Mouse (Mus musculus) CH12.LX (cell line): ENCODE data around the gene Pip5k1b. TPM values are rescaled to one million over a fixed set of nuclear protein-coding genes. Genes with fewer than 3 reads are reported as not detected.

ENCODE experiments used
- DNase-seq: peaks from one replicate; pipeline ENCODE4 v3.0.0-alpha.2; 2013; ENCODE audit errors: extremely low read depth
- H3K27ac ChIP-seq: 2 replicates; pipeline ENCODE4 v1.5.1; 2012; ENCODE audit warnings: low read depth, mild to moderate bottlenecking, control low read depth, moderate library complexity; ENCODE audit not compliant: insufficient read depth
- H3K27me3 ChIP-seq: replicated peaks from 2 replicates; pipeline ENCODE3; 2012; ENCODE audit warnings: inconsistent platforms
- H3K36me3 ChIP-seq, 2 experiments: replicated peaks in 1 of 2; 2 replicates each; pipeline versions ENCODE3 to v1.6.1; 2012; ENCODE audit warnings: inconsistent platforms in 1 of 2, low read length in 1 of 2, mild to moderate bottlenecking in 1 of 2, mixed read lengths in 1 of 2, moderate library complexity in 1 of 2; ENCODE audit not compliant: control insufficient read depth in 1 of 2, insufficient read depth in 1 of 2
- H3K4me1 ChIP-seq, 2 experiments: 2 replicates each; pipeline ENCODE4 v1.6.1; 2012; ENCODE audit warnings: inconsistent platforms in 1 of 2, moderate library complexity in 1 of 2; ENCODE audit not compliant: insufficient read depth in 2 of 2, control insufficient read depth in 1 of 2
- H3K4me2 ChIP-seq: 2 replicates; pipeline ENCODE4 v1.6.1; 2012; ENCODE audit warnings: low read depth, mild to moderate bottlenecking, control low read depth; ENCODE audit not compliant: poor library complexity, insufficient read depth, severe bottlenecking
- H3K4me3 ChIP-seq, 3 experiments: fragments of 150-350 bp in 1 of 3; sonication (generic) in 1 of 3; replicated peaks in 1 of 3; 2 replicates each; pipeline versions ENCODE3 to v1.5.1; 2011 to 2012; ENCODE audit warnings: low read depth in 2 of 3, low read length in 2 of 3, mild to moderate bottlenecking in 2 of 3, moderate library complexity in 2 of 3, control low read depth in 1 of 3, improper control_type of control experiment in 1 of 3, inconsistent platforms in 1 of 3, mixed read lengths in 1 of 3; ENCODE audit not compliant: poor library complexity in 1 of 3
- H3K79me2 ChIP-seq: replicated peaks from 2 replicates; pipeline ENCODE4 v1.6.1; 2012; ENCODE audit warnings: mild to moderate bottlenecking, moderate library complexity; ENCODE audit not compliant: control insufficient read depth, poor library complexity, insufficient read depth, severe bottlenecking; ENCODE audit errors: extremely low read depth
- H3K9ac ChIP-seq: 2 replicates; pipeline ENCODE4 v1.6.1; 2012; ENCODE audit warnings: low read depth, mild to moderate bottlenecking, control low read depth, moderate library complexity; ENCODE audit not compliant: insufficient read depth
- H3K9me3 ChIP-seq: replicated peaks from 2 replicates; pipeline ENCODE3; 2012; ENCODE audit warnings: low read length, inconsistent platforms, mixed read lengths
- CHD2 ChIP-seq: IDR thresholded peaks from 2 replicates; pipeline ENCODE4 v1.6.1; 2011; ENCODE audit warnings: low read length, improper control_type of control experiment
- CTCF ChIP-seq, 2 experiments: IDR thresholded peaks in 1 of 2; conservative IDR thresholded peaks in 1 of 2; 2 replicates each; pipeline ENCODE4 v1.5.1; 2011 to 2012; ENCODE audit warnings: low read depth in 2 of 2, low read length in 2 of 2, improper control_type of control experiment in 1 of 2, inconsistent platforms in 1 of 2, mild to moderate bottlenecking in 1 of 2, moderate library complexity in 1 of 2
- ELF1 ChIP-seq: IDR thresholded peaks from 2 replicates; pipeline ENCODE4 v1.6.1; 2014; ENCODE audit warnings: low read depth, mild to moderate bottlenecking, inconsistent platforms, low read length, improper control_type of control experiment
- EP300 ChIP-seq: IDR thresholded peaks from 2 replicates; pipeline ENCODE4 v1.6.1; 2011; ENCODE audit warnings: low read length, improper control_type of control experiment
- ETS1 ChIP-seq: conservative IDR thresholded peaks from 2 replicates; pipeline ENCODE4 v1.6.1; 2012; ENCODE audit warnings: low read depth, mild to moderate bottlenecking, inconsistent platforms, low read length, improper control_type of control experiment, moderate library complexity
- GABPA ChIP-seq: IDR thresholded peaks from 2 replicates; pipeline ENCODE4 v1.6.1; 2012; ENCODE audit warnings: low read depth, low read length, improper control_type of control experiment, inconsistent platforms; ENCODE audit not compliant: insufficient replicate concordance
- HCFC1 ChIP-seq: IDR thresholded peaks from 2 replicates; pipeline ENCODE4 v1.6.1; 2012; ENCODE audit warnings: low read depth, mild to moderate bottlenecking, inconsistent platforms, low read length, improper control_type of control experiment
- JUND ChIP-seq: conservative IDR thresholded peaks from 2 replicates; pipeline ENCODE4 v1.6.1; 2011; ENCODE audit warnings: low read depth, low read length, improper control_type of control experiment
- MAFK ChIP-seq: IDR thresholded peaks from 2 replicates; pipeline ENCODE4 v1.6.1; 2011; ENCODE audit warnings: low read length, improper control_type of control experiment; ENCODE audit not compliant: insufficient replicate concordance
- MAZ ChIP-seq: IDR thresholded peaks from 2 replicates; pipeline ENCODE4 v1.6.1; 2012; ENCODE audit warnings: low read depth, mild to moderate bottlenecking, inconsistent platforms, low read length, improper control_type of control experiment, moderate library complexity
- MXI1 ChIP-seq: IDR thresholded peaks from 2 replicates; pipeline ENCODE4 v1.6.1; 2011; ENCODE audit warnings: mild to moderate bottlenecking, low read depth, low read length, improper control_type of control experiment
- NRF1 ChIP-seq: IDR thresholded peaks from 2 replicates; pipeline ENCODE4 v1.6.1; 2014; ENCODE audit warnings: low read depth, mild to moderate bottlenecking, inconsistent platforms, low read length, improper control_type of control experiment, moderate library complexity
- PAX5 ChIP-seq: IDR thresholded peaks from 2 replicates; pipeline ENCODE4 v1.6.1; 2012; ENCODE audit warnings: low read length, inconsistent platforms, mixed read lengths
- POLR2A ChIP-seq: IDR thresholded peaks from 2 replicates; pipeline ENCODE4 v1.6.1; 2011; ENCODE audit warnings: low read depth, mild to moderate bottlenecking, improper control_type of control experiment, low read length
- RCOR1 ChIP-seq: conservative IDR thresholded peaks from 2 replicates; pipeline ENCODE4 v1.6.1; 2012; ENCODE audit warnings: low read depth, mild to moderate bottlenecking, inconsistent platforms, low read length, improper control_type of control experiment
- UBTF ChIP-seq: IDR thresholded peaks from 2 replicates; pipeline ENCODE4 v1.6.1; 2012; ENCODE audit warnings: low read depth, mild to moderate bottlenecking, inconsistent platforms, low read length, improper control_type of control experiment, moderate library complexity
- USF1 ChIP-seq: IDR thresholded peaks from 2 replicates; pipeline ENCODE4 v1.6.1; 2014; ENCODE audit warnings: low read depth, mild to moderate bottlenecking, inconsistent platforms, low read length, improper control_type of control experiment
- USF2 ChIP-seq: conservative IDR thresholded peaks from 2 replicates; pipeline ENCODE4 v1.6.1; 2011; ENCODE audit warnings: low read depth, low read length, improper control_type of control experiment
- ZC3H11A ChIP-seq: IDR thresholded peaks from 2 replicates; pipeline ENCODE4 v1.6.1; 2012; ENCODE audit warnings: low read depth, mild to moderate bottlenecking, inconsistent platforms, low read length, improper control_type of control experiment
- ZKSCAN1 ChIP-seq: IDR thresholded peaks from 2 replicates; pipeline ENCODE4 v1.6.1; 2012; ENCODE audit warnings: low read depth, inconsistent platforms, low read length, improper control_type of control experiment, borderline replicate concordance
- dilution Hi-C: fragments of 300-500 bp; cut with MboI; formaldehyde crosslinking; loops from 2 replicates; pipeline ENCODE4 v1.14.3; 2020; ENCODE audit warnings: low sequenced_read_pairs; ENCODE audit not compliant: extremely low pct_unique_long_range_greater_than_20kb, extremely low pct_ligation_motif_present
- in situ Hi-C: fragments of 300-500 bp; cut with MboI; formaldehyde crosslinking; loops from 3 replicates; pipeline ENCODE4 v1.14.3; 2019; ENCODE audit warnings: low sequenced_read_pairs, low pct_ligation_motif_present, low pct_unique_long_range_greater_than_20kb, mixed read lengths
- polyA plus RNA-seq: library from polyadenylated mRNA; unstranded; fragments of >175 nt; gene quantifications from 2 replicates; pipeline ENCODE4 v1.2.1, GENCODE M21; 2012; ENCODE audit warnings: low read depth; ENCODE audit not compliant: insufficient read length
- total RNA-seq, 2 experiments: library from RNA; depleted of rRNA; stranded (reverse); fragments of 300-350 nt in 1 of 2; fragments of >200 nt in 1 of 2; gene quantifications; 2 replicates each; pipeline ENCODE4 v1.2.3; 2012 to 2014

Pip5k1b gene
- total and polyA plus RNA-seq, 3 experiments: 1.7 to 2.9 (median 2.0) TPM

DNA sequence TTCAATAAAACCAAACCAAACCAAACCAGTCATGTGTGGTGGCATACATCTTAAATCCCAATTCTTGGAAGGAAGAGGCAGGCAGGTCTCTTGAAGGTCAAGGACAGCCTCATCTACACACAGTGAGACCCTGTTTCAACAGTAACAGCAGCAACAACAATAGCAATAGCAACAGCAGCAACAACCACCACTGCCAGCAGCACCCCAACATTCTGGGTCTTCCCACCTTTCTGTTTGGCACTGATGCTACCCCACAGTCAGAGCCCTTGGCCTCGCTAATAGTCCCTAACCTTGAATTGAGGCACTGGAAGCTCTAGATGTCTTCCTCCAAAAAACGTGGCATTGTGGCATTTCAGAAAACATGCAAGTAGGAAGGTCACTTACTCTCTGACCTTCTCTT lies 225.3 kb downstream of the Pip5k1b start:
- Histone ChIP-seq H3K4me2 (no peak overlapping the region), H3K4me3 (no peak overlapping the region), H3K79me2 (no peaks in the 10 kb centered on the region), H3K27ac (no peak overlapping the region), H3K9me3 (no peaks in the 10 kb centered on the region), H3K36me3 (no peaks in the 10 kb centered on the region), H3K9ac (no peak overlapping the region), H3K27me3 (no peaks in the 10 kb centered on the region), H3K4me1 (peaks cover 7 to 15% of the 10 kb centered on the region in 2 experiments)
- in situ Hi-C loops (no loop called here), dilution Hi-C loops (no loop called here)
- DNase-seq: no peak
- TF ChIP-seq MAZ (no peak), ELF1 (no peak), ZC3H11A (no peak), ZKSCAN1 (no peak), UBTF (no peak), CTCF (conservative IDR thresholded peaks at IDR 0.05 in 1 of 2, IDR thresholded peaks at IDR 0.05 in 1 of 2; ENCODE audit: low read depth in 2 of 2, low read length in 2 of 2) (no peak), ETS1 (no peak), MAFK (no peak), POLR2A (no peak), HCFC1 (no peak), CHD2 (no peak), USF1 (no peak), JUND (no peak), PAX5 (no peak)
- TF ChIP-seq, all 38 proteins: peak for 0

- in situ Hi-C loops: no loop called here
- Histone ChIP-seq H3K27ac (no peak overlapping the region), H3K36me3 (no peaks in the 10 kb centered on the region), H3K4me1 (peaks cover 9 to 18% of the 10 kb centered on the region in 2 experiments), H3K79me2 (no peaks in the 10 kb centered on the region), H3K27me3 (no peaks in the 10 kb centered on the region), H3K9me3 (no peaks in the 10 kb centered on the region), H3K4me2 (no peak overlapping the region), H3K4me3 (no peak overlapping the region), H3K9ac (no peak overlapping the region)
- TF ChIP-seq JUND (no peak), NRF1 (no peak), GABPA (no peak), USF2 (no peak), CHD2 (no peak), EP300 (no peak), RCOR1 (no peak), MXI1 (no peak)
- no peak for DNase-seq
- dilution Hi-C loops: no loop called here
These were observed 227.8 kb downstream of the Pip5k1b start for GRCm38 (mm10) chr19:24327921-24328320.
